Mouse (Mus musculus): ENCODE measurements around the gene Umad1.

Umad1 gene

DNA sequence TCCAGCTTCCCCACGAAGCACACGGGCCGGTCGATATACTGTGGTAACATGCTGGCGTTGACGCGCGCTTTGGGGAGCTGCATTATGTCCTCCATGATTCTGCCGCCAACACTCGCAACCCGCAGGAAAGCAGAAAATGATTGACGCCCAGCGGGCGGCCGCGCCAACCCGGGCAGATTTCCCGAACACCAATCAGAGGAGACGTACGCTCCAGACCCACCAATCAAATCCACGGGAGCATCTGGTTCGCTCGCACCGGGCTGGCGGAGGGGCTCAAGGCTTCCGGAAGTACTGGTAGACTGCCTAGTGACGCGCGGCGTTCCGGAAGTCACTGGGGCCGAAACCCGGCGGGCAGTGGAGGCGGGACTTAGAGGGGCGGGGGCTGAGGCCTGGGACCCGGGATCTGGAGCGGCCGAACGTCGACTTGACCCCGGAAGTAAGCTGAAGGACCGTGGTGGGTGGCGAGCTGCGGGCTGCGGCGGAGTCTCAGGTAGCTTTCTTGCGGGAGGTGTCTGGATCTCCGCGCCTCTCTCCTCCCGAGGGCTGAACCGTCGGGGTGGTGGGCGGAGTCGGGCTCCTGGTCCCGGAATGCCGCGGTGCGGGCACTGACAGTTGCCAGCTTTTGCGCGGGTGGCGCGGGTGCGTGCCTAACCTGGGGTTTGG lies at the start of gene Umad1, which contains the start of the genes Rpa3 and Gm45062:
Gene Umad1, plus strand, starts transcription at position 285 of the 663 bp plus-strand sequence.
Gene Rpa3, minus strand, starts transcription at position 170 of the 663 bp plus-strand sequence.
Gene Gm45062, plus strand, starts transcription at position 447 of the 663 bp plus-strand sequence.
- peak; percentile 96 for DNase-seq

- no peak for DNase-seq
These were observed 49.3 kb upstream of the Umad1 start for GRCm38 (mm10) chr6:8209866-8210186.

DNA sequence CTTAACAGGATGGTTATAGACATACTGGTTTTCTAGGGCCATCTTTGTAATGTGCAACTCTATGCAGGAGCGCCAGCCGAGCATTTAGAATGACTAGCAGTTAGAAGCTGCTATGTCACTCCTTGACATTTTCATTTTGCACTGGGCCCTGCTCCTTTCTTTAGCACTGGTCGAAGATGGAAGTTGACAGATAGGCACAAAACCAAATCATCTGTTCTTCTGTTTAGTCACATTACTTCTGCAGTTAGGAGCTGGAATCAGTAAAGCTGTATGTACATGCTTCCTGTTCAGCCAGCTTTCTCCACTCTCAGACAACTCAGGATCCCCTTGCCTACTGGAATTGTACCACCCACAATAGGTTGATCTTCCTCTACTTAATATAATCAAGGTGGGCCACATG lies 48.4 kb upstream of the Umad1 start:
- DNase-seq, result no peak

- DNase-seq, result no peak
These were observed 32.1 kb upstream of the Umad1 start for GRCm38 (mm10) chr6:8227035-8227434.

DNA sequence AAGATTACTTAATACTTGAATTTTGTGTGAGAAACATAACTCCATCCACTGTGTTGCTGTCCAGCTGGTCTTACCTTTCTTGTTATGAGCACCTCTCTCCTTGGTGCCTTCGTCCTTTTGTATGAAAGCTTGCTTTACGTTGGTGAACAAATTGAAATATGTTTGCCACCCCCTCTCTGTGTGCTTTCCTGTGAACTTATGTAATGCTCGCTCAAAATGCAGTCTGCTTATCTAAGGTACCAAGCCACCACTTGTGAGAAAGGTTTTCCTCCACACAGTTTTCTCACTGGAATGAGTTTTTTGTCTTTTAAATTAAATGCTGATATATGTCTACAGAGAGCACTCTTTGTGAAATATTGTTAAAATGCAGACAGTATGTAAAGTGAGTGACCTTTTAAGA lies 30.5 kb upstream of the Umad1 start:
- DNase-seq, result no peak

- DNase-seq, result no peak
These were observed 772 bp upstream of the Umad1 start for GRCm38 (mm10) chr6:8258316-8258715.

GRCm38 (mm10) chr6:8259667-8260044 lies 568 bp downstream of the Umad1 start:
- no peak for DNase-seq

DNA sequence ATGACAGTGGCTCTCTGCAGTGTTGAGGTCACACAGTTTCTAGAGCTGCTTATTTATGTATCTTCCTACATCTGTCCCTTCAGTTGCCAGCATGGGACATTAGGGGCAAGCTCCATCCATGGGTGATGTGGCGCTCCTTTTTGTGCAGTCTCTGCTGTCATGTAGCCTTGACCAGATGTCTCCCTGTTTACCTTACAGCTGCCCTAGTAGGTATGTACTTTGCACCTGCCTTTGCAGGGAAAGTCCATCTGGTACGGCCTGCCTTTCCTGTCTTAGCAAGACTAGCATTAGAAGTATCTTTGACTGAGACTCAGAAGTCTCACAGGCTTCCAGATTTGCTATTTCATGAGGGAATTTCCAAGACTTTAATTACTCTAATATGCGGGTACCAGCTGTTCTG lies 12.0 kb downstream of the Umad1 start:
- DNase-seq, result no peak

GRCm38 (mm10) chr6:8274387-8275054 lies 15.4 kb downstream of the Umad1 start:
- peak; percentile 66 for DNase-seq

GRCm38 (mm10) chr6:8275098-8275497 lies 16.0 kb downstream of the Umad1 start:
- DNase-seq, result peak; percentile 93

DNA sequence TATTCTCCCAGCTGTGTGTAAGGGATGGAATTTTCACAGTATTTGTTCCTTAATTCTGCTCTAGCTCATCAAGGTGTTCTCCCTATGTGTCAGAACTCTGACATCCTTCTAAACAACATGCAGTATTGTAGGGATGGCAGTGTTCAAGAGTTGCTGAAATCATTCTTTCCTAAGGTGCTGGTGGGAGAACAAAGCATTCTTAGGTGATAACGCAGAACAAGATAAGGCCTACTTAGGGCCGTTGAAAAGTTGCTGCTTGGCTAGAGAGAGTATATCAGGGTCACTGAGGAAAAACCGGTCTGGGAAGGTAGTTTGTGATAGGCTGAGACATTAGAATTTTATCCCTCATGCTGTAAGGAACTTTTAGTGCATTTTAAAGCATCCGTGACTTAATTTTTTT lies 17.3 kb downstream of the Umad1 start:
- DNase-seq, result no peak

- DNase-seq, result no peak
These were observed 19.4 kb downstream of the Umad1 start for GRCm38 (mm10) chr6:8278426-8279002.

- DNase-seq, result no peak
These were observed 24.2 kb downstream of the Umad1 start for GRCm38 (mm10) chr6:8283255-8283654.

GRCm38 (mm10) chr6:8285401-8285960 lies 26.4 kb downstream of the Umad1 start:
- no peak for DNase-seq

DNA sequence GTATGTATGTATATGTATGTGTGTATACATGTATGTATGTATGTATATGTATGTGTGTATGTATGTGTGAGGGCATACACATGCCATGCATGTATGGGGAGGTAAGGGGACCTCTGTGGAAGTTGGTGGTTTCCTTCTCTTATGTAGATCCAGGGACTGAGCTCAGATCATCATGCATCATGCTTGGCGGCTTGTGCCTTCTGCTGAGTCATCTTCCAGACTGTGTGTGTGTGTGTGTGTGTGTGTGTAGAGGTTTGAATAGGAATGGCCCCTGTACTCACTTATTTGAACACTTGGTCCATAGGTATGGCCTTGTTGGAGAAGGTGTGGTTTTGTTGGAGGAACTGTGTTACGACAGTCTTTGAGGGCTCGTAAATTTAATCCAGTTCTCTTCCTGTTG lies 27.1 kb downstream of the Umad1 start:
- DNase-seq, result no peak

GRCm38 (mm10) chr6:8288755-8289580 lies 29.9 kb downstream of the Umad1 start:
- DNase-seq, result no peak

DNA sequence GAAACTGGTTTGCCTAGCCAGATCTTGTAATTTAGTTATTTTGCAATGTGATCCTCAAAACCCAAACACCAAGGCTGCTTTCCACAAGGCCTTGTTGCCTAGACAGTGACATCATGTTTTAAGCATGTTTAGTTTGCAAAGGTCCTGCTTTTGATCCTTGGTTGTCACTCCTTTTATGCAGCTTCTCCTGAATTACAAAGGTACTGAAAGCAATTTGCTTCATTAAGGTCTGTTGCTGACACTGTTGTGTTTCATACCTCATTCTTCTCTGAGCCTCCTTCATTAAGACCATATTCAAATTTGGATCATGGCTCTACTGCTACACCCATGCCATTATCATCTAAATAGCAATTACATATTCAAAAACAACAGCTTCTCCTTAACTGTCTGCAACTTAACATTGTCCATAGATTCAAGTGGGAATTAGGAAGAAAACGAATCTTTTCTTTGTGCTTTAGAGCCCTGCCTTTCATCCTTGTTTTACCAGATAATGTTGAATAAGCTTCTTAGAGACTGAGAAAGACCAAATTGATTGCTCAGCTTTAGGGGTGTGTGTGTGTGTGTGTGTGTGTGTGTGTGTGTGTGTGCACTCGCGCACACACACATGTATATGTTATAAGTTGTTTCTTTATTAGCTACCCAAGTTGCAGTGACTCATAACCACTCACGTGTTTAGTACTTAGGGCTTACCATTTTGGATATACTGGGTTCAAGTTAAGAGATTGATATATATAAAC lies 35.1 kb downstream of the Umad1 start:
- DNase-seq, result no peak

GRCm38 (mm10) chr6:8299066-8299863 lies 40.2 kb downstream of the Umad1 start:
- DNase-seq, result peak; percentile 52

- no peak for DNase-seq
These were observed 49.0 kb downstream of the Umad1 start for GRCm38 (mm10) chr6:8307878-8308775.

DNA sequence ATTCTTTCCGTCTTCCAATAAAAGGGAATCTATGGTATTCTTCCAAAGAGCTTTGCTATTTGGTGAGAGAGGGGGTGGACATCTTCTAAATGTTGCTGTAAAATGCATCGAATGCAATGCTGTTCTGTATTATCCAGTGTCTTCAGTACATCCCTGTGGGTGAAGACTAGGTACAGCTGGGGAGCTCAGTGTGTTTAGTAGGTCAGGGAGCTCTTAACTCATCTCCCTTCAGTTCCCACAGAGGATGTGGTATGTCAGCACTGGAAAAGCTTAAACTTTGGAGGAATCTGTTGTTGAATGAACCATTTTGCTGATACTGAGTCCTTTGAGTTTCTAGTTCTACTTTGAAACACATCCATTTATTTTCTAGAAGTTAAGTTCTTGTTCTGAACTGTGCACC lies 53.5 kb downstream of the Umad1 start:
- peak; percentile 37 for DNase-seq

All from thymus, postnatal 14 days (tissue).